Mouse (Mus musculus) brown adipose tissue, adult 24 weeks (tissue): ENCODE measurements around the gene Maneal. TPM values are rescaled to one million over a fixed set of nuclear protein-coding genes. Genes with fewer than 3 reads are reported as not detected.

ENCODE experiments used
- H3K27ac ChIP-seq: fragments of 200-500 bp; replicated peaks from 2 replicates; pipeline ENCODE4 v1.5.1; 2012; ENCODE audit warnings: low read depth, mild to moderate bottlenecking, low read length
- H3K4me1 ChIP-seq: fragments of 200-500 bp; 2 replicates; pipeline ENCODE4 v1.6.1; 2012; ENCODE audit warnings: low read length, mixed read lengths; ENCODE audit not compliant: control insufficient read depth, insufficient read depth, insufficient read length
- H3K4me3 ChIP-seq: fragments of 200-500 bp; 2 replicates; pipeline ENCODE4 v1.5.1; 2012; ENCODE audit warnings: low read depth, mild to moderate bottlenecking, low read length, moderate library complexity; ENCODE audit not compliant: insufficient read depth
- polyA plus RNA-seq: library from polyadenylated mRNA; stranded (reverse); fragments of >200 nt; gene quantifications from 2 replicates; pipeline ENCODE4 v1.2.4, GENCODE M21; 2012; ENCODE audit not compliant: missing spikeins, insufficient read depth, insufficient read length

Maneal gene
- polyA plus RNA-seq, 1 experiment: not detected

DNA sequence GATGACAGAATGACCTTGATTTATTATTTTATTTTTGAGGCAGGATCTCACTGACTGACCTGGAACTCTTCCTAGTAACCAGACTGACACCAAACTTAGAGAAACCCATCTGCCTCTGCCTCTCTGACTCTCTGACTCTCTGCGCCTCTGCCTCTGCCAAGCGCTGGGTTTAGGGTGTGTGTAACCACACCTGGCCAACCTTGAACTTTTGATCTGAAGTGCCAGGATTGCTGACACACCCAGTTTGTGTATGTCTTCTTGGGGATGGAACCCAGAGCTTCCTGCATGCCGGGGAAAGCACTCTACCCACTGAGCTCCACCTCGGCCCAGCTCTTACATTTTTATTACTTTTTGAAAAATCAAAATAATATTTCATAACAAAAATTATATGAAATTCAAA, 43.1 kb downstream of the Maneal start:
- Histone ChIP-seq H3K4me1 (peaks cover 7% of the 10 kb centered on the region; the same call in 1 of the 2 replicates), H3K4me3 (no peak overlapping the region)

GRCm38 (mm10) chr4:124817803-124818202, 44.2 kb downstream of the Maneal start:
- peak overlapping the region; percentile 85 for H3K27ac ChIP-seq
- H3K4me3 ChIP-seq: no peak overlapping the region
- H3K4me1 ChIP-seq: peaks cover 7% of the 10 kb centered on the region; the same call in 1 of the 2 replicates

More for the DNA sequence above, 43.1 kb downstream of the Maneal start:
- H3K27ac ChIP-seq: no peak overlapping the region

DNA sequence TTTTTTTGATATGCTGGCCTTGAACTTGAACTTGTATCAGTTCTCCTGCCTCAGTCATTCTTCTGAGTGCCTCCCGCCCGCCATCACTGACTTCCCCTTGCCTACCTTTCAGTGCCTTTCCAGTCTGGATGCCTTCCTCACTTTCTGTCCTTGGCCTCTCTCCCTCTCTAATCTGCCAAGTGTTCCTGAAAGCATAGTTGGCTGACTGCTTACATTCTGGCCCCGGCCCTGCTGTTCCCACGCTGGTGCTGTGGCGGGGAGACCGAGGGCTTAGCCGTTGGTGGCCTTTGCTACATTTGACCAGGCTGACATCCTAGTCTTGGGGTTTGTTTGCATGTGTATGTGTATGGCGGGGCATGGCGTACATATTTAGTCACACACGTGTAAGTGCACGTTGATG, 46.1 kb downstream of the Maneal start:
- no peak overlapping the region for H3K4me3 ChIP-seq
- no peak overlapping the region for H3K27ac ChIP-seq
- H3K4me1 ChIP-seq: peaks cover 9% of the 10 kb centered on the region; the same call in 1 of the 2 replicates

GRCm38 (mm10) chr4:124811347-124811975, 50.5 kb downstream of the Maneal start:
- no peak overlapping the region for H3K4me3 ChIP-seq
- H3K4me1 ChIP-seq: peaks cover 12% of the 10 kb centered on the region

GRCm38 (mm10) chr4:124810056-124810455, 51.9 kb downstream of the Maneal start:
- Histone ChIP-seq H3K27ac (no peak overlapping the region; the same call in 1 of the 2 replicates), H3K4me3 (no peak overlapping the region), H3K4me1 (peaks cover 10% of the 10 kb centered on the region)

More at GRCm38 (mm10) chr4:124811347-124811975, 50.5 kb downstream of the Maneal start:
- H3K27ac ChIP-seq: no peak overlapping the region

DNA sequence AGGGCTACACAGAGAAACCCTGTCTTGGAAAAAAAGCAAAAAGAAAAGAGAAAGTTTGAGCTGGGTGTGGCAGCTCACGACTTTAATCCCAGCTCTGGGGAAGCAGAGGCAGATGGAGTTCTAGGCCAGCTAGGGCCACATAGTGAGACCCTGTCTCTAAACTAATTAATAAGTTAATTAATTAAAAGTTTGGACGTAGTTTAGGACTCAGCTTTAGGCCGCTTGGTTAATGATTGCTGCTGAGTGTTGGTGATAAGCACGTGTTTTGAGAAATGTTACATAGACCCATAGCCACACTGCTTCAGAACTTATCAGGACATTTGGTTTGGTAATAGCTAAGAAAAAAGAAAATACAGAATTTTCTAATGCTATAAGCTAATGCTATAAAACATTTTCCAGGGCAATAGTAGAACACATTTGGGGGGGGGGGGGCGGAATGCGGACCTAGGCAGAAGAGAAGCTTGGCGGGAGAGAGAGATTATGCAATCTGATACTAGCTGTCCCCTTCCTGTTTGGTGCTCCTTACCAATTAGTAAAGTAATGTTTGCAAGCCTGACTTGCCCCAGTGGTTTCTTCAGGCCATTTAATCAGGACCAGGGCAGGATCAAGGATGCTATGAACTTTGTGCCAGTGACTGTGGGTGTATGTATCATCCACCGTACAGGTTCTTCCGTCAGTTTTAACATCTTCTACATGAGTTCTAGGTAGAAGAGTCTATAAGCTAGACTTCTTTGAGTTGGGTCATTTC, 52.7 kb downstream of the Maneal start:
- H3K4me3 ChIP-seq: no peak overlapping the region
- H3K27ac ChIP-seq: peak overlapping the region; percentile 41; the same call in 1 of the 2 replicates
- peaks cover 10% of the 10 kb centered on the region for H3K4me1 ChIP-seq

DNA sequence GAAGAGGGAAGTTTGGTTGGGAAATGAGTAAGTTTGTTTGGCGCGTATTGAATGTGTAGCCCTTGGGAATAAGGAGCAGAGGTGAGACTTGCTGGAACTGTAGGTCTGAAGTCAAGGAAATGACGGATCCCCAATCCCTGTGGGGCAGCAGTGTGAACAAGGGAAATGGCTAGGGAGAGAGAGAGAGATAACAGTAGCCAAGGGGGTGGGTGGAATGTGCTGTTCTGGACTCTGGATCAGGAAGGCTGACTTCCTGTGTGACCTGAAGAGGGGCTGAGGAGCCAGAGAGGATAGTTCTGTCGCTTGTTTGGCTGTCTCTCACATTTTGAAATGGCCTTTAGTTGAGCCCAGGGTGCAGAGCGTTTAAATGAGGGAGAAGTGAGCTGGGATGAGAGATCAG, 53.5 kb downstream of the Maneal start:
- H3K27ac ChIP-seq: peak overlapping the region; percentile 41

More for the DNA sequence above, 53.5 kb downstream of the Maneal start:
- Histone ChIP-seq H3K4me3 (no peak overlapping the region), H3K4me1 (peaks cover 10% of the 10 kb centered on the region)

Other genes starting within 250 kb of the Maneal start
- gene Pou3f1, start 205.4 kb downstream of the Maneal start, polyA plus RNA-seq: 0.52 TPM in 1 of 2 replicates, not detected in the other
- gene Utp11, start 168.6 kb downstream of the Maneal start, polyA plus RNA-seq: 20.9 and 27.6 TPM in 2 replicates
- 10.7 and 14.1 TPM in 2 replicates for gene Fhl3, start 161.5 kb downstream of the Maneal start, polyA plus RNA-seq
- gene Sf3a3, start 147.4 kb downstream of the Maneal start, polyA plus RNA-seq: 19.2 and 21.2 TPM in 2 replicates
- gene Inpp5b, start 120.3 kb downstream of the Maneal start, polyA plus RNA-seq: 9.0 and 15.7 TPM in 2 replicates
- 6.2 and 6.9 TPM in 2 replicates for gene Mtf1, start 60.1 kb downstream of the Maneal start, polyA plus RNA-seq
- gene Yrdc, start 11.5 kb downstream of the Maneal start, polyA plus RNA-seq: 15.8 and 17.4 TPM in 2 replicates
- 37.8 and 44.1 TPM in 2 replicates for gene 1110065P20Rik, start 11.0 kb downstream of the Maneal start, polyA plus RNA-seq
- not detected in 2 replicates for gene Epha10, start 18.7 kb upstream of the Maneal start, polyA plus RNA-seq
- 3.9 and 7.2 TPM in 2 replicates for gene 9930104L06Rik, start 74.9 kb upstream of the Maneal start, polyA plus RNA-seq
- gene Cdca8, start 77.1 kb upstream of the Maneal start, polyA plus RNA-seq: not detected in 2 replicates
- not detected in 2 replicates for gene Rspo1, start 124.3 kb upstream of the Maneal start, polyA plus RNA-seq
- gene Gnl2, start 154.4 kb upstream of the Maneal start, polyA plus RNA-seq: 25.0 and 26.6 TPM in 2 replicates
- not detected in 2 replicates for gene Dnali1, start 203.5 kb upstream of the Maneal start, polyA plus RNA-seq
- 8.0 and 9.0 TPM in 2 replicates for gene Snip1, start 204.5 kb upstream of the Maneal start, polyA plus RNA-seq
- 15.2 and 16.5 TPM in 2 replicates for gene Meaf6, start 223.0 kb upstream of the Maneal start, polyA plus RNA-seq